Mouse (Mus musculus): ENCODE measurements around the gene St3gal6. TPM values are rescaled to one million over a fixed set of nuclear protein-coding genes. Genes with fewer than 3 reads are reported as not detected.

The St3gal6 gene
- polyA plus RNA-seq, 1 experiment = 12.0 TPM

DNA sequence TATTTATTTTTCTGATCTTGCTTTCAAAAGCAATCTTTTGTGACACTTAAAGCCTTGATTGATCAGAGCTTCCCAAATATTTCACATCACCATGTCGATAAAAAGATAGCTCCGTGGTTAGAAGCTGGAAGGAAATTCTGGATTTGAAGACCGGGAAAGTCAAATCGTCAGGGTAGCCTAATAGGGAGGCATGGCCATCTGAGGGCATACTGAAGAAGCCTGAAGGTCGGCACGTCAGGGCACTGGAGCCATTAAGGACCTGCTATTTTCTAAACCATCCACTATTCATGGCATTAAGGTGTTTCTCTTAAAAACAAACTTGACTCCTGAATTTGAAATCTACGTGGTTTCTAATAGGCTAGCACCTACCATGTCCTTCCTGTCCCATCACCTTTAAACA, 2.1 kb downstream of the St3gal6 start:
- no peak for TF ChIP-seq CTCF (IDR thresholded peaks at IDR 0.05; ENCODE audit: extremely low read depth, insufficient read depth, insufficient read length, insufficient replicate concordance)
- no peak for TF ChIP-seq POLR2A (IDR thresholded peaks at IDR 0.05; ENCODE audit: low read depth, low read length)
- no peaks in the 10 kb centered on the region; the same call in 1 of the 2 replicates for H3K4me1 ChIP-seq (ENCODE audit: control insufficient read depth, insufficient read depth, insufficient read length)
- no peak overlapping the region for H3K27ac ChIP-seq (ENCODE audit: insufficient read depth, low read length)
- DNase-seq (ENCODE audit: low read depth in 1 of 2, low spot score in 2 of 2) = no peak
- WGBS = 40% methylated on average over 7 of the region's 7 CpGs
- H3K27me3 ChIP-seq (ENCODE audit: control insufficient read depth, insufficient read depth, low read length) = peaks cover 3% of the 10 kb centered on the region; the same call in 1 of the 2 replicates
- H3K4me3 ChIP-seq (ENCODE audit: extremely low read depth, insufficient read depth, insufficient read length) = peak overlapping the region; percentile 20
- H3K36me3 ChIP-seq (ENCODE audit: control insufficient read depth, insufficient read depth, low read length) = no peaks in the 10 kb centered on the region

DNA sequence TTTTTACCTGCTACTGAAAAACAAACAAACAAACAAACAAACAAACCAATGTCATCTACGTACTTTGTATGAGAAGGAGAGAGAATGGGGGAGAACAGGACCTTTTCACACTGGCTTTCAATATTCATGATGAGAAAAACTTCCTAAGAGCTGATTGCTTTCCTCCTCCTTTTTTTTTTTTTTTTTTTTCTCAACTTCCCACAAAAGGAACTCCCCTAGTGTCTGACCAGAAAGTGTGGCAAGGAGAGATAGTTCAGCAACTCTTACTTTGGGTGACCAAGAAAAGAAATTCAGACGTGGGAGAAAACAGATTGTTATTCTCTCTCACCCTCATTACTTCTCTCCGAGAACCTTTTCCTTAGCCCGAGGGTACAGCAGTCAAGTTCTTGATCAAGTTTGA, 2.9 kb downstream of the St3gal6 start:
- Histone ChIP-seq H3K27me3 (ENCODE audit: control insufficient read depth, insufficient read depth, low read length) (peaks cover 3% of the 10 kb centered on the region; the same call in 1 of the 2 replicates), H3K27ac (ENCODE audit: insufficient read depth, low read length) (no peak overlapping the region), H3K36me3 (ENCODE audit: control insufficient read depth, insufficient read depth, low read length) (no peaks in the 10 kb centered on the region), H3K4me1 (ENCODE audit: control insufficient read depth, insufficient read depth, insufficient read length) (no peaks in the 10 kb centered on the region; the same call in 1 of the 2 replicates), H3K4me3 (ENCODE audit: extremely low read depth, insufficient read depth, insufficient read length) (no peak overlapping the region)
- no peak for TF ChIP-seq POLR2A (IDR thresholded peaks at IDR 0.05; ENCODE audit: low read depth, low read length)
- no peak for TF ChIP-seq CTCF (IDR thresholded peaks at IDR 0.05; ENCODE audit: extremely low read depth, insufficient read depth, insufficient read length, insufficient replicate concordance)
- DNase-seq (ENCODE audit: low read depth in 1 of 2, low spot score in 2 of 2) = no peak
- WGBS = 78% methylated on average over 4 of the region's 4 CpGs

DNA sequence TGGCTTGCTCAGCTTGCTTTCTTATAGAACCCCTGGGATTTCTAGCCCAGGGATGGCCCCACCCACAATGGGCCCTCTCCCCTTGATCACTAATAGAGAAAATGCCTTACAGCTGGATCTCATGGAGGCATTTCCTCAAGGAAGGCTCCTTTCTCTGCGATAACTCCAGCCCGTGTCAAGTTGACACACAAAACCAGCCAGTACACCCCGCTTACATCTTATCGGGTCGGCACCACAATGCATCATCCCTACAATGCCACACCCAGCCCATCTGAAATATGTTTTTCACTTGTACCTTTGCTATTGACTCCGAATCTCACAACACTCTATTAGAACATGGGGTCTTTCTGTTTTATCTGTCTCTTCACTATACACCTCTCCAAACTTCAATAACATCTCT, 3.6 kb downstream of the St3gal6 start:
- H3K27ac ChIP-seq (ENCODE audit: insufficient read depth, low read length) = no peak overlapping the region
- WGBS = 94% methylated on average over 6 of the region's 6 CpGs
- peaks cover 3% of the 10 kb centered on the region; the same call in 1 of the 2 replicates for H3K27me3 ChIP-seq (ENCODE audit: control insufficient read depth, insufficient read depth, low read length)
- H3K36me3 ChIP-seq (ENCODE audit: control insufficient read depth, insufficient read depth, low read length) = no peaks in the 10 kb centered on the region
- no peak for TF ChIP-seq POLR2A (IDR thresholded peaks at IDR 0.05; ENCODE audit: low read depth, low read length)
- H3K4me1 ChIP-seq (ENCODE audit: control insufficient read depth, insufficient read depth, insufficient read length) = no peaks in the 10 kb centered on the region; the same call in 1 of the 2 replicates
- no peak overlapping the region for H3K4me3 ChIP-seq (ENCODE audit: extremely low read depth, insufficient read depth, insufficient read length)
- no peak for DNase-seq (ENCODE audit: low read depth in 1 of 2, low spot score in 2 of 2)

DNA sequence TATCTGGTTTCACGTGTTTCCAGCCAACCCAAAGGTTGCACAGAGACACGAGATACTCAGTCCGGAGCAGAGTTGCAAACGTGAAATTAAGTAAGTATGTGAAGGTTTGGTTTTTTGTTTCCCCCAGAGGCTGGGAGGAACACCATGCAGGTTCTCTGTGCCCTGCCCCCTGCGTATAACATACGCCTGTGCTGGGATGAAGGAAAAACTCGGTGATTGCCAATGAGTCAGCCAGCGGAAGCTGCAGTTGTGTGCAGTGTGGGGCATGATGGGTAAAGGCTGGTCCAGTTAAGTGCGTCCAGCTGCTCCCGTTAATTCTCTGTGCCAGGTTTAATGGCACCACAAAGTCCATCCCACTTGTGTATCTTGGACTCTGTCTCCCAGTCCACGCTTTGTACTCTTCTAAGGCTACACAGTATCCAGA, 4.4 kb downstream of the St3gal6 start:
- Histone ChIP-seq H3K36me3 (ENCODE audit: control insufficient read depth, insufficient read depth, low read length) (no peaks in the 10 kb centered on the region), H3K27me3 (ENCODE audit: control insufficient read depth, insufficient read depth, low read length) (peaks cover 3% of the 10 kb centered on the region; the same call in 1 of the 2 replicates), H3K4me1 (ENCODE audit: control insufficient read depth, insufficient read depth, insufficient read length) (peaks cover under 1% of the 10 kb centered on the region; the same call in 1 of the 2 replicates), H3K27ac (ENCODE audit: insufficient read depth, low read length) (no peak overlapping the region), H3K4me3 (ENCODE audit: extremely low read depth, insufficient read depth, insufficient read length) (no peak overlapping the region)
- no peak for DNase-seq (ENCODE audit: low read depth in 1 of 2, low spot score in 2 of 2)
- 91% methylated on average over 11 of the region's 11 CpGs for WGBS
- no peak for TF ChIP-seq CTCF (IDR thresholded peaks at IDR 0.05; ENCODE audit: extremely low read depth, insufficient read depth, insufficient read length, insufficient replicate concordance)
- no peak for TF ChIP-seq POLR2A (IDR thresholded peaks at IDR 0.05; ENCODE audit: low read depth, low read length)

DNA sequence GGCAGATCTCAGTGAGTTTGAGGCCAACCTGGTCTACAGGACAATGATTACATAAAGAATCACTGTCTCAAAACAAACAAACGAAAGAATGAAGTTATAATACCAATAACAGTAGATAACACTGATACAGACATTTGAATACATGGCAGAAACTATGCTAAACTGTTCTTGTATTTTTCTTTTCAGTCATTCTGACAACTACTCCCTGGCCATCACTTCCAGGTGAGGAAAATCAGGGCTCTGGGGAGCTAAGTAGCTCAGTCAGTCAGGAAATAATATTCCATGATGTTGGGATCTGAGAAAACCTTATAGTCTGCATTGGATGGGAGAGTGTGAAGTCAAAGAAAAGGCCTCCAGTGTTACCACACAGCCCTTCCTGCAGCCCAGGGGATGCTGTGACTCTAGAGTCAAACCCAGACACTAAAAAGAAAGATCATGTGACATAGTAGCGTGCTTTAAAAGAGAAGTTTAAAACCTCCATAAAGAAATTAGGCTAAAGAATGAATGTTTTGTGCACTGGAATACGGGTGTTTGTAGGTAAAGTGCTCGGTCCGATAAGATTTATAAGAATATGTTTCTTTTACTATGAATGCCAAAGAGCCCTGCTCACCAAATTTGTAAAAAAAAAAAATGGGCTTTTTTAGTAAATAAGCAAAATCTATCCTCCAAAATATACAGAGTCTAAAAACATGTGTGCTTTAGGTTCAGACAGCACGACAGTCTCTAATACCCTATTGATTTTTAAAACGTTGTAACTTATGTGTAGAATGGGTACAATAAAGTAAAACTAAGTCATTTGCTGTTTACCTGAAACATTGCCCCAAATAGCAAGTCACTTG, 6.9 kb downstream of the St3gal6 start:
- H3K27ac ChIP-seq (ENCODE audit: insufficient read depth, low read length) = no peak overlapping the region

DNA sequence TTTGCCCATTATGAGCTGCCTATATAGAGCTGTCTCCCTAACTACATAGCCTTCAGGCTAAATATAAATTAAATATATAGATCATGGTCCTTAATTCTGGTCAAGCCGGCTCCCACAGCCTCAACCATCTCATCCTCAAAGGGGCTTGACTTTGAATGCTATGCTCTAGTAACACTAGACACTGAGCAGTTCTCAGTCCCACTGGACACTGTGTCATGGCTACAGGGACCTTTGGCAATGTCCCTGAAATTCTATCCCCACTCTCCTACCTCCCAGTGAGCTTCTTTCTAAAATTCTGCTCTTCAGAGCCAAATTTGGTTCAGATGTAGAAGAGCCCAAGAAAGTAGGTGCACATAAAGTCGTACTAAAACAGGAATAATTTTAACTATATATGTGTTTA, 7.9 kb downstream of the St3gal6 start:
- no peak for DNase-seq (ENCODE audit: low read depth in 1 of 2, low spot score in 2 of 2)
- no peak overlapping the region for H3K27ac ChIP-seq (ENCODE audit: insufficient read depth, low read length)
- 97% methylated on average over 2 of the region's 2 CpGs for WGBS
- H3K27me3 ChIP-seq (ENCODE audit: control insufficient read depth, insufficient read depth, low read length) = no peaks in the 10 kb centered on the region
- TF ChIP-seq CTCF (IDR thresholded peaks at IDR 0.05; ENCODE audit: extremely low read depth, insufficient read depth, insufficient read length, insufficient replicate concordance) (no peak), POLR2A (IDR thresholded peaks at IDR 0.05; ENCODE audit: low read depth, low read length) (no peak)
- peaks cover 3% of the 10 kb centered on the region; the same call in 1 of the 2 replicates for H3K4me1 ChIP-seq (ENCODE audit: control insufficient read depth, insufficient read depth, insufficient read length)
- H3K4me3 ChIP-seq (ENCODE audit: extremely low read depth, insufficient read depth, insufficient read length) = no peak overlapping the region
- H3K36me3 ChIP-seq (ENCODE audit: control insufficient read depth, insufficient read depth, low read length) = no peaks in the 10 kb centered on the region

More for the DNA sequence above, 6.9 kb downstream of the St3gal6 start:
- H3K36me3 ChIP-seq (ENCODE audit: control insufficient read depth, insufficient read depth, low read length) = no peaks in the 10 kb centered on the region
- WGBS = 93% methylated on average over 7 of the region's 7 CpGs
- no peaks in the 10 kb centered on the region for H3K27me3 ChIP-seq (ENCODE audit: control insufficient read depth, insufficient read depth, low read length)
- peaks cover 3% of the 10 kb centered on the region; the same call in 1 of the 2 replicates for H3K4me1 ChIP-seq (ENCODE audit: control insufficient read depth, insufficient read depth, insufficient read length)
- no peak overlapping the region for H3K4me3 ChIP-seq (ENCODE audit: extremely low read depth, insufficient read depth, insufficient read length)
- TF ChIP-seq CTCF (IDR thresholded peaks at IDR 0.05; ENCODE audit: extremely low read depth, insufficient read depth, insufficient read length, insufficient replicate concordance) (no peak), POLR2A (IDR thresholded peaks at IDR 0.05; ENCODE audit: low read depth, low read length) (no peak)
- no peak for DNase-seq (ENCODE audit: low read depth in 1 of 2, low spot score in 2 of 2)

DNA sequence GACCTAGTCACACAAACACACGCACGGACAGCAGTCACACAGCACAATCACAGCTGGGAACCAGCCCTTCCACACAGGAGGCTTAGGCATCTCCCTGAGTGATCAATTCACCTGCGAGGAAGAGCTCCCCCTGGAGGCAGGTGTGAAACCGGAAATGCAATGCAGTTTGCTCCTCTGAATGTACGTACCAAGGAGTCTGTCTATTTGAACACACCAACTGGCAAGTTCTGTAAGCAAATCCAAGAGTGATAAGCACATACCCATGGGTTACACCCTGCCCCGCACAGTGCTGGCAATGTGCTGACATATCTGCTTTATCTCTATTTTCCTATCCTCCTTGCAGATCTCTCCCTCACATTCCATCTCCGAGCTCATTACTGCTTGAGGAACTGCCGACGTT, 9.5 kb downstream of the St3gal6 start:
- TF ChIP-seq POLR2A (IDR thresholded peaks at IDR 0.05; ENCODE audit: low read depth, low read length) (no peak), CTCF (IDR thresholded peaks at IDR 0.05; ENCODE audit: extremely low read depth, insufficient read depth, insufficient read length, insufficient replicate concordance) (peak; percentile 69; the same call in 1 of the 2 replicates)
- 71% methylated on average over 9 of the region's 9 CpGs for WGBS
- H3K4me1 ChIP-seq (ENCODE audit: control insufficient read depth, insufficient read depth, insufficient read length) = 0 out of 2 replicates have a peak, but pooled peaks cover 3% of the 10 kb centered on the region
- DNase-seq (ENCODE audit: low read depth in 1 of 2, low spot score in 2 of 2) = peak in 1 of 2 experiments; percentile 65
- H3K36me3 ChIP-seq (ENCODE audit: control insufficient read depth, insufficient read depth, low read length) = no peaks in the 10 kb centered on the region
- no peak overlapping the region for H3K4me3 ChIP-seq (ENCODE audit: extremely low read depth, insufficient read depth, insufficient read length)
- H3K27ac ChIP-seq (ENCODE audit: insufficient read depth, low read length) = no peak overlapping the region
- no peaks in the 10 kb centered on the region for H3K27me3 ChIP-seq (ENCODE audit: control insufficient read depth, insufficient read depth, low read length)
